Mouse (Mus musculus): ENCODE results near the gene Lclat1.

- TF ChIP-seq POLR2A (IDR thresholded peaks at IDR 0.05; ENCODE audit: control insufficient read depth, low read depth, low read length) (no peak), CTCF (IDR thresholded peaks at IDR 0.05; ENCODE audit: control insufficient read depth, insufficient read depth, insufficient replicate concordance, low read depth, low read length) (no peak)
Measured at GRCm38 (mm10) chr17:73195074-73195723, 87.4 kb downstream of the Lclat1 start.

All from testis, adult 2 months (tissue).